Mouse (Mus musculus) myocyte (in vitro differentiated cells): ENCODE data around the gene Eefsec.

Source experiments
- CEBPB ChIP-seq: IDR thresholded peaks from 2 replicates; pipeline ENCODE4 v1.6.1; 2011; ENCODE audit warnings: mild to moderate bottlenecking, moderate library complexity; ENCODE audit not compliant: poor library complexity, insufficient read depth, severe bottlenecking
- MAX ChIP-seq: IDR thresholded peaks from one replicate; pipeline ENCODE4 v1.6.1; 2011; ENCODE audit warnings: low read depth, mild to moderate bottlenecking, control low read depth
- POLR2A ChIP-seq: IDR thresholded peaks from one replicate; pipeline ENCODE4 v1.6.1; 2011; ENCODE audit warnings: low read depth, mild to moderate bottlenecking, control low read depth, moderate library complexity; ENCODE audit not compliant: insufficient read length
- POLR2AphosphoS2 ChIP-seq: IDR thresholded peaks from one replicate; pipeline ENCODE4 v1.6.1; 2011; ENCODE audit warnings: low read depth, control low read depth; ENCODE audit not compliant: insufficient read length
- SRF ChIP-seq: IDR thresholded peaks from one replicate; pipeline ENCODE4 v1.6.1; 2011; ENCODE audit warnings: low read depth; ENCODE audit not compliant: control insufficient read depth, insufficient read length
- TCF12 ChIP-seq: IDR thresholded peaks from one replicate; pipeline ENCODE4 v1.6.1; 2011; ENCODE audit warnings: mild to moderate bottlenecking, control low read depth; ENCODE audit not compliant: poor library complexity, insufficient read depth, severe bottlenecking
- USF1 ChIP-seq: IDR thresholded peaks from one replicate; pipeline ENCODE4 v1.6.1; 2011; ENCODE audit warnings: low read depth, mild to moderate bottlenecking, control low read depth, moderate library complexity

DNA sequence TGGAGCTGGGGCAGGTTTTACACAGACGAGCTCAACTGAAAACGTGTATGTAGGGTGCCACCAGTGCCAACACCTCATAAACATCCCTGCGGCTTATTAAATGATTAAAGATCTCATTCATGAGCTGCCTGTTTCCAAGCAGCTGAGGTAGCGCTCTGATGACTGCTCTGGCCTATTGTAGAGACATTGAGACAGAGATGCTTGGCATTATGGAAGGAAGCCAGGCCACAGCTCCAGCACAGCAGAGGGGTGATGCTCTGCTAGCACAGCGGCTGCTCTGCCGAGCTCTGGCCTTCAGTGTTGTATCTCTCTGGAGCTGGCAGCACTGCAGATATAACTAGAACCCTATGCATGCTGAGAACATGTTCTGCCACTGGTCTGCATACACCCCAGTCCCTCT lies 47.4 kb upstream of the Eefsec start:
- TF ChIP-seq CEBPB (no peak), SRF (no peak), POLR2AphosphoS2 (no peak), TCF12 (no peak), POLR2A (no peak), MAX (no peak), USF1 (no peak)
